Mouse (Mus musculus): ENCODE measurements around the gene Ggta1. TPM values are rescaled to one million over a fixed set of nuclear protein-coding genes. Genes with fewer than 3 reads are reported as not detected.

Ggta1 gene
- polyA plus RNA-seq, 1 experiment = 4.9 TPM

DNA sequence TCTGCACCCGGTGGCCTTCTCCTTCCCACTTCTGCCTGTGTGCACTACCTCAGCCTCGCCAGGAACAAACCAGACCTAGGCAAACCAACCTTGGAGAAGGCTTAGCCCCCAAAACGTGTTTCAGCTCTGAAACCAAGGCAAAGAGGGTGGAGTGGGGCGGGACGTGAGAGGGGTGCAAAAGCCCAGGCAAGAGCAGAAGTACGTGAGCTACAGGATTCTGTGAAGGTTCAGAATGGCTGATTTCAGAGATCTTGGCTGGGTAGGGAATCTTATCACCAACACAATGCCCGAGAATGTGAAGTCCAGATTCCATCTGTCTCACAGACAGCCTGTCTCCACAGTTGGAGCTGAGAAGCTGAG is 41.4 kb upstream of the Ggta1 start:
- Histone ChIP-seq H3K4me2 (ENCODE audit: low read depth) (no peak overlapping the region), H3K27me3 (ENCODE audit: control insufficient read depth, insufficient read depth, insufficient read length) (no peaks in the 10 kb centered on the region), H3K79me2 (ENCODE audit: control insufficient read depth, insufficient read depth) (no peaks in the 10 kb centered on the region), H3ac (ENCODE audit: control insufficient read depth, insufficient read length) (no peak overlapping the region), H3K36me3 (ENCODE audit: control insufficient read depth, insufficient read depth) (no peaks in the 10 kb centered on the region), H3K4me3 (no peak overlapping the region)
- TF ChIP-seq TCF3 (IDR thresholded peaks at IDR 0.05; ENCODE audit: insufficient read length, low read depth) = no peak
- no peak for TF ChIP-seq POLR2AphosphoS2 (IDR thresholded peaks at IDR 0.05; ENCODE audit: insufficient read length, low read depth)
- no peak for TF ChIP-seq SRF (IDR thresholded peaks at IDR 0.05; ENCODE audit: control insufficient read depth, insufficient read length, low read depth)

GRCm38 (mm10) chr2:35503723-35504416 is 40.8 kb upstream of the Ggta1 start:
- no peaks in the 10 kb centered on the region for H3K79me2 ChIP-seq (ENCODE audit: control insufficient read depth, insufficient read depth)
- H3ac ChIP-seq (ENCODE audit: control insufficient read depth, insufficient read length) = no peak overlapping the region
- TF ChIP-seq E2F4 (IDR thresholded peaks at IDR 0.05; ENCODE audit: insufficient read depth) (no peak), CEBPB (IDR thresholded peaks at IDR 0.05; ENCODE audit: insufficient read depth, poor library complexity, severe bottlenecking) (no peak), MYOD1 (IDR thresholded peaks at IDR 0.05; ENCODE audit: control insufficient read depth in 1 of 3, insufficient read length in 2 of 3, low read depth in 2 of 3) (no peak), SRF (IDR thresholded peaks at IDR 0.05; ENCODE audit: control insufficient read depth, insufficient read length, low read depth) (no peak), POLR2AphosphoS2 (IDR thresholded peaks at IDR 0.05; ENCODE audit: insufficient read length, low read depth) (no peak), USF1 (IDR thresholded peaks at IDR 0.05; ENCODE audit: low read depth) (no peak), MAX (IDR thresholded peaks at IDR 0.05; ENCODE audit: low read depth) (no peak), REST (IDR thresholded peaks at IDR 0.05; ENCODE audit: insufficient read depth, insufficient read length) (no peak), TCF3 (IDR thresholded peaks at IDR 0.05; ENCODE audit: insufficient read length, low read depth) (no peak), TCF12 (IDR thresholded peaks at IDR 0.05; ENCODE audit: insufficient read depth, poor library complexity, severe bottlenecking) (no peak), MYOG (IDR thresholded peaks at IDR 0.05; ENCODE audit: control insufficient read depth in 1 of 3, insufficient read depth in 1 of 3, insufficient read length in 2 of 3, low read depth in 2 of 3) (no peak), POLR2A (IDR thresholded peaks at IDR 0.05; ENCODE audit: insufficient read length, low read depth) (no peak)
- H3K4me2 ChIP-seq (ENCODE audit: low read depth) = no peak overlapping the region
- no peaks in the 10 kb centered on the region for H3K27me3 ChIP-seq (ENCODE audit: control insufficient read depth, insufficient read depth, insufficient read length)
- H3K4me3 ChIP-seq = no peak overlapping the region
- no peaks in the 10 kb centered on the region for H3K36me3 ChIP-seq (ENCODE audit: control insufficient read depth, insufficient read depth)

DNA sequence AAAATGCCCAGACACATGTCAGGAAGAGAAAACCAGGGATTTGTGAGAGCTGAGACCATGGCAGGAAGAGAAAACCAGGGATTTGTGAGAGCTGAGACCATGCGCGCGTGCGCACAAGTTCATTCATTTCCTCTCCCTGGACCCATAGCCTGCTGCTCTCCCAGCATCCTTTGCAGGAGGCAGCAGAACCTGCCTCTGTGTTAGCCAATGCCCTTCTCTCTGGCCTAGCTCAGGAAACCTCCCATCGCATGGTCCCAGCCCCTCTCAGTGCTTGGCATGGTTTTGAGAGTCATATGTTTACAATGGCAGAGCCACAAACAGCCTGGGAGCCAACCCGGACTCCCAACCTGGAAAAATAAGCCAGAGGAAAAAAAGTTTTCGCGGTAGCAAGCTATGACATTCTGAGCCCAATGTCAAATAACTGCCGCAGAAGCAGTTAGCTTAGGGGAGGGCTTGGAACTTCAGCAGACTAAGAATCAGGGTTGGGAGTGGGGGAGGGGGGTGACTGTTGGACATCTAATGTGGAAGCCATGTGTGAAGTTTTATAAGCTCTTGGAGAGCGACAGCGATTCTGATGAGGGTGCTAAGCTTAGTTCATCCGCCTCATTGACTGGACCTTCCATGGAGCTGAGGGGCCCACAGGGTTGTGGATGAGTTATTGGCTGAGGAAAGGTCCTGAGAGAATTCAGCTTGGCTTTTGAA is 40.1 kb upstream of the Ggta1 start:
- TF ChIP-seq TCF12 (IDR thresholded peaks at IDR 0.05; ENCODE audit: insufficient read depth, poor library complexity, severe bottlenecking) = no peak
- TF ChIP-seq POLR2AphosphoS2 (IDR thresholded peaks at IDR 0.05; ENCODE audit: insufficient read length, low read depth) = no peak
- TF ChIP-seq TCF3 (IDR thresholded peaks at IDR 0.05; ENCODE audit: insufficient read length, low read depth) = no peak
- no peak for TF ChIP-seq POLR2A (IDR thresholded peaks at IDR 0.05; ENCODE audit: insufficient read length, low read depth)
- TF ChIP-seq MAX (IDR thresholded peaks at IDR 0.05; ENCODE audit: low read depth) = no peak
- no peak for TF ChIP-seq REST (IDR thresholded peaks at IDR 0.05; ENCODE audit: insufficient read depth, insufficient read length)
- no peaks in the 10 kb centered on the region for H3K36me3 ChIP-seq (ENCODE audit: control insufficient read depth, insufficient read depth)
- H3K79me2 ChIP-seq (ENCODE audit: control insufficient read depth, insufficient read depth) = no peaks in the 10 kb centered on the region
- no peaks in the 10 kb centered on the region for H3K27me3 ChIP-seq (ENCODE audit: control insufficient read depth, insufficient read depth, insufficient read length)
- no peak overlapping the region for H3K4me2 ChIP-seq (ENCODE audit: low read depth)
- H3K4me3 ChIP-seq = no peak overlapping the region
- H3ac ChIP-seq (ENCODE audit: control insufficient read depth, insufficient read length) = no peak overlapping the region

DNA sequence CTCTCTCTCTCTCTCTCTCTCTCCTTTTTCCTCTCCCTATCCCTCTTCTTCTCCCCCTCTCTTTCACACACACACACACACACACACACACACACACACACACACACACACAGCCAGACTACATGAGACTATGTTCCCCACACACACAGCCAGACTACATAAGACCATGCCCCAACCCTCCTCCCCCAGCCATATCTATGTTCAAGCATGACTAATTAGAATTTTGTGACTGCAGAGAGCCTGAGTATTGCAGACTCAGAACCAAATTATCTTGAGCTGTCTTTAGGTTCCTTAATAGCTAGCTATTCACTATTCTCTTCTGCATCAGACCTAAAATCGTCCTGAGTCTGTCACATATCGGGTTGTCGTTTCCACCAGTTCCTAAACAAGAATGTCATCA is 39.5 kb upstream of the Ggta1 start:
- H3K79me2 ChIP-seq (ENCODE audit: control insufficient read depth, insufficient read depth) = no peaks in the 10 kb centered on the region
- H3K36me3 ChIP-seq (ENCODE audit: control insufficient read depth, insufficient read depth) = no peaks in the 10 kb centered on the region
- H3K4me3 ChIP-seq = no peak overlapping the region
- TF ChIP-seq TCF12 (IDR thresholded peaks at IDR 0.05; ENCODE audit: insufficient read depth, poor library complexity, severe bottlenecking) (no peak), REST (IDR thresholded peaks at IDR 0.05; ENCODE audit: insufficient read depth, insufficient read length) (no peak), MYOD1 (IDR thresholded peaks at IDR 0.05; ENCODE audit: control insufficient read depth in 1 of 3, insufficient read length in 2 of 3, low read depth in 2 of 3) (no peak), USF1 (IDR thresholded peaks at IDR 0.05; ENCODE audit: low read depth) (no peak), MYOG (IDR thresholded peaks at IDR 0.05; ENCODE audit: control insufficient read depth in 1 of 3, insufficient read depth in 1 of 3, insufficient read length in 2 of 3, low read depth in 2 of 3) (no peak), MAX (IDR thresholded peaks at IDR 0.05; ENCODE audit: low read depth) (no peak), POLR2A (IDR thresholded peaks at IDR 0.05; ENCODE audit: insufficient read length, low read depth) (no peak), POLR2AphosphoS2 (IDR thresholded peaks at IDR 0.05; ENCODE audit: insufficient read length, low read depth) (no peak), E2F4 (IDR thresholded peaks at IDR 0.05; ENCODE audit: insufficient read depth) (no peak)
- H3ac ChIP-seq (ENCODE audit: control insufficient read depth, insufficient read length) = no peak overlapping the region
- no peaks in the 10 kb centered on the region for H3K27me3 ChIP-seq (ENCODE audit: control insufficient read depth, insufficient read depth, insufficient read length)
- no peak overlapping the region for H3K4me2 ChIP-seq (ENCODE audit: low read depth)

GRCm38 (mm10) chr2:35499474-35499873 is 36.4 kb upstream of the Ggta1 start:
- Histone ChIP-seq H3K79me2 (ENCODE audit: control insufficient read depth, insufficient read depth) (no peaks in the 10 kb centered on the region), H3K36me3 (ENCODE audit: control insufficient read depth, insufficient read depth) (no peaks in the 10 kb centered on the region)
- TF ChIP-seq TCF12 (IDR thresholded peaks at IDR 0.05; ENCODE audit: insufficient read depth, poor library complexity, severe bottlenecking) (no peak), TCF3 (IDR thresholded peaks at IDR 0.05; ENCODE audit: insufficient read length, low read depth) (no peak), POLR2AphosphoS2 (IDR thresholded peaks at IDR 0.05; ENCODE audit: insufficient read length, low read depth) (no peak), E2F4 (IDR thresholded peaks at IDR 0.05; ENCODE audit: insufficient read depth) (no peak), MAX (IDR thresholded peaks at IDR 0.05; ENCODE audit: low read depth) (no peak), CEBPB (IDR thresholded peaks at IDR 0.05; ENCODE audit: insufficient read depth, poor library complexity, severe bottlenecking) (no peak), MYOG (IDR thresholded peaks at IDR 0.05; ENCODE audit: control insufficient read depth in 1 of 3, insufficient read depth in 1 of 3, insufficient read length in 2 of 3, low read depth in 2 of 3) (no peak)

More at GRCm38 (mm10) chr2:35499474-35499873, 36.4 kb upstream of the Ggta1 start:
- Histone ChIP-seq H3K4me3 (no peak overlapping the region), H3K27me3 (ENCODE audit: control insufficient read depth, insufficient read depth, insufficient read length) (no peaks in the 10 kb centered on the region), H3K4me2 (ENCODE audit: low read depth) (no peak overlapping the region), H3ac (ENCODE audit: control insufficient read depth, insufficient read length) (no peak overlapping the region)

All from myocyte (in vitro differentiated cells).